Mouse (Mus musculus): Measurements from ENCODE around the gene Tmco1.

Gene Tmco1

DNA sequence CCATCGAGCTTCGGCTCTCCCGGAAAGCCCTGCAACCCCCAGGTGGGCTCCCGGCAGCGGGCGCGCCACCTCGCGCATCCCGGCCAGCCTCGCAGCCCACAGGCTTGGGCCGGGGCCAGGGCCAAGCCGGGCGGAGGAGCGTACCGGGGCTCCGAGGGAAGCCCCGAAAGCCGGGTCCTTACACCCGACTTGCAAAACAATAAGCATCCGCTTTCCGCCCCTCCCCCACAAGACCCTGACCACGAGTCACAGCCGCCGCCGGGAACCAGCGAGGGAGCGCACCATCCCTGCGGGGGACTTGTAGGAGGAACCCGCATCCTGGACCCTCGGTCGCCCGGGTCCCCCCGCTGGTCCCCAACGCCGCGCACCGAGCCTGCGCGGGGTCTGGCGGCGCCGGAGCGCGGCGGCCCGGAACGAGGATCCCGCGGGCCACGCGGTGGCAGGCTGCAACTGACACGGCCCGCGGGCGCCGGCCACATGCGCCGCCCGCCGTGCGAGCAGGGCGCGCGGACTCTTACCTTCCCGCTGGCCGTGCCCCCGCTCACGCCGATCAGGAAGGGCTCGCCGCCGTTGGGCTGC is 23.8 kb upstream of the Tmco1 start:
- peak; percentile 30 for DNase-seq (ENCODE audit: low spot score)

DNA sequence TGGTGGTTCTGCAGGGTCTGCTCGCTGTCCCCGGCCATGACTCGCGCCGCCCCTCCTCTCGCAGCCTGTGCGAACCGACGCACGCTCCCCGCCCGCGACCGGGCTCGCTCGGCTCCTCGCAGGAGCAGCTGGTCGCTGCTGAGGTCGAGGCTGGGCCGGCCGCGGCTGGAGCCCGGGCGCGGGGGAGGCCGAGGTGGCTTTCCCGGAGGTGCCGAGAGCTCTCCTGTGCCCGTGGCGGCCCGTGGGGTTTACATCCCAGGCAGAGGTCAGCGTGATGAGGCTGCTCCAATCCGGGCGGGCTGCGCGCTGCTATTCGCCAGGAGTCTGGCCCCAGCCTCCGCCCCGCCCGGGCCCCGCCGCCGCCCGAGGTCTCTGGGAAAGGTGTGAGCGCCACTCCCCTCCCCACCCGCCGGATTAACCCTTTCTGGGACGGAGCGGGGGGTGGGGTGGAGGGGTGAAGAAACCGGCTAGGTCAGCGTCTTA is 23.3 kb upstream of the Tmco1 start:
- DNase-seq (ENCODE audit: low spot score): peak; percentile 68

DNA sequence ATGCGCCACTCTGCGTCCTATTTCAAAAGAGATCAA is 23.0 kb upstream of the Tmco1 start, which contains the start of gene Uck2:
Gene Uck2, minus strand, starts transcription at position 1 of the 36 bp plus-strand sequence.
- no peak for DNase-seq (ENCODE audit: low spot score)

- DNase-seq (ENCODE audit: low spot score): no peak
These were observed 22.8 kb upstream of the Tmco1 start for GRCm38 (mm10) chr1:167285356-167285755.

- DNase-seq (ENCODE audit: low spot score): no peak
These were observed 21.0 kb upstream of the Tmco1 start for GRCm38 (mm10) chr1:167287156-167287555.

GRCm38 (mm10) chr1:167288665-167289538 is 19.3 kb upstream of the Tmco1 start:
- DNase-seq (ENCODE audit: low spot score): peak; percentile 45

DNA sequence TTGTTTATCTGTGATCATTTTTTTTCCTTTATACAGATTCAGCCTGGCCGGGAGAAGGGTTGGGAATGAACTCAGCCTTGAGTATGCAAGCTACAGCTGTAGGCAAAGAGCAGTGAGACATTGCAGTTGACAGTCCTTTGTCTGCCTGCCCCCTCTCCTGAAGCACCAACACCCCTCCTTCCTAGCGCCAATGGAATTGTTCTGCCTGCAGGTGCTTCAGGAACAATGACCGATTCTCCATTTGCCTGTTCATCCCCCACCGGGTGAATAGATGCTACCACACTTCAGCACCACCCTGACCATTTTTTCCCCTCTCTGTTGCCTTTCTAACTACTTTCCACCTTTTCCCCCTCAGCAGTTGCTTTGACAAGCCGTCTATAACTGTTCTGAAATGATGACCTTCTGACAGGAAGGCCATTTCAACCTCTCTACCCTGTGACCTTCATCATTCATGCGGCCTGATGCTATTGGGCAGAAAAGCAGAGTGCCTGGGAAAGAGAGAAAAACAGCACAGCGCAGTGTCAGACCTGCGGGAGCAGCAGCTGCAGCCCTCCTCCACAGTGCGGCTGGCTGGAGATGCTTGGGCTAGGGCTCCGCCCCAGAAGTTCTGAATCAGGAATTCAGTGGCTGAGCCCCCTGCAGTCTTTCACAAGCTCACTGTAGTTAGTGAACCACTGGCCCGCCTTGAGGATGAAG is 18.5 kb upstream of the Tmco1 start:
- no peak for DNase-seq (ENCODE audit: low spot score)

- DNase-seq (ENCODE audit: low spot score): no peak
These were observed 17.9 kb upstream of the Tmco1 start for GRCm38 (mm10) chr1:167290263-167290592.

DNA sequence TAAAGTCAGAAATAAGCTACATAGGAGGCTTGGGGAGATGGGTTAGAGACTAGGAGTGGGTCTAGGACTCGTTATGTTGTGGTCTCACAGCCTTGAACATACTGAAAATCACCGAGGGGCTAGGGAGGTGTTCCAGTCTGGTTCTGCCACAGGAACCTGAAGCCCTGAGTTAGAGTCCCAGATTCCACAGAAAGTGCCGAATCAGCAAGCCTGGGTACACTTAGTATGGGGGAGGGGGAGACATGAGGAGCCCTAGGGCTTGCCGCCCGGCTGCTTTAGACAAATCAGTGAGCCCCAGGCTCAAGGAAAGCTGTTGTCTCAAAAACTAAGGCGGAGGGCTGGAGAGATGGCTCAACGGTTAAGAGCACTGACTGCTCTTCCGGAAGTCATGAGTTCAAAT is 16.6 kb upstream of the Tmco1 start:
- no peak for DNase-seq (ENCODE audit: low spot score)

- DNase-seq (ENCODE audit: low spot score): no peak
These were observed 15.7 kb upstream of the Tmco1 start for GRCm38 (mm10) chr1:167292447-167292846.

GRCm38 (mm10) chr1:167295679-167296402 is 12.3 kb upstream of the Tmco1 start:
- no peak for DNase-seq (ENCODE audit: low spot score)

DNA sequence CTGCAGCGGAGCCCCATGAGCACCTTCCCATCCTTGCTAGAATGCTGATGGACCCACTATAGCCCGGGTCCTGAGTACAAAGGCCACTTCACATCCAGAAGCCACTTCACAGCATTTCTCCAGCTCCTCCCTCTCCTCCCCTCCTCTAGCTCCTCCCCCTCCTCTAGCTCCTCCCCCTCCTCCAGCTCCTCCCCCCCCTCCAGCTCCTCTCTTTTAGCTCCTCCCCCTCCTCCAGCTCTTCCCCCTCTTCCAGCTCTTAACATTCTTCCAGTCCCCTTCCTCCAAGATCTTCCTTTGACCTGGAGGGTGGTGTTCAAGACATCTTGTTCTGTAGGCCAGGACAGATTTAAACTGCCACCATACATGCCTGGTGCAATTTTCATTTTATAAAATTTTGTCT is 8.1 kb upstream of the Tmco1 start:
- DNase-seq (ENCODE audit: low spot score): no peak

GRCm38 (mm10) chr1:167305501-167306137 is 2.6 kb upstream of the Tmco1 start:
- DNase-seq (ENCODE audit: low spot score): no peak

- peak; percentile 54 for DNase-seq (ENCODE audit: low spot score)
These were observed 1.5 kb upstream of the Tmco1 start for GRCm38 (mm10) chr1:167306451-167307240.

GRCm38 (mm10) chr1:167307674-167308073 is 504 bp upstream of the Tmco1 start:
- DNase-seq (ENCODE audit: low spot score): no peak

DNA sequence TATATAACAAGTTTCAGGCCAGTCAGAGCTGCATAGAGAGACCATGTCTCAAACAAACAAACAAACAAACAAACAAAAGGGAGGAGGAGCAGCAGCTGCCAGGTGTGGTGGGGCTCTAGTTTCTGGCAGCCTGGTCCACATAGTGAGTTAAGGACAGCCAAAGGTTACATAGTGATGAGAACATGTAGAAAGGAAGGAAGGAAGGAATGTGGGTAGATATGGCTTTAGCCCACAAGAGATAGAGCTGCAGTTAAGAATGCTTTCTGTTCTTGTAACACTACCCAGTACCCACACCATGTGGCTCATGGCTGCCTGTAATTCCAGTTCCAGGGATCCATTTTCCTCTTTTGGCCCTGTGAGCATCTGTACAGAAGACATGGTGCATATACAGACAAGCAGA is 4.2 kb downstream of the Tmco1 start:
- no peak for DNase-seq (ENCODE audit: low spot score)

DNA sequence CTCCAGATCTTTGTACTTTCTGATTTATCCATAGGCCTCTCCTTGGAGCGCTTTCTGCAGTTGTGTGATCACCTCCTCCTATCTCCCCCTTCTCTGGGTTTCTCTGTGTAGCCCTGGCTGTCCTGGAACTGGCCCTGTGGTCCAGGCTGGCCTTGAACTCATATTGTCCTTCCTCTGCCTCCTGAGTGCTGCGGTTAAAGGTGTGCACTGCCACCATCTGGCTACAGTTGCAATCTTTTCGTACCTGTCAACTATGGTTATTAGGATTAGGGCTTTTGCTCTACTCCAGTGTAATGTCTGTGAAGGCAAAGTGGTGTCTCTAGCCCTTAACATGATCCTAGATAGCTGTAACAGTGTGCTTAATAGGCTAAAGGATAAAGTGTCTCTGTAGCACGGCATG is 5.0 kb downstream of the Tmco1 start:
- DNase-seq (ENCODE audit: low spot score): no peak

DNA sequence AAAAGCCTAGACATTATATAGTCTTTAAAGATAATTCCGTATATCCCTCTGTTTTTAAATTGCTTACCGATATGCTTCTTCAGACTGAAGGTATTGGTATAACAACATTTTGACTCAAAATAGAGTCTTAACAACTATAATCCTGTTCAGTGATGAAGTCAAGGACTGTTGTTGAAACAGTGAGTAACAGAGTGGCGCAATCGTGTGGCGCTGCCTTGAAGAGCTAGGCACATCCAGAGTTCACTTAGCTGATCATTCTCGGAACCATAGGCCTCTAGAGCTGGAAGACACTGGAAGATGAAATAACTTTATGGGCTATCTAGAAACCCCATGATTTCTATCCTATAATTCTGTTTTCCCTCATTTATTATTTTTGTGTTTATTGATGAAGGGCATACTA is 13.5 kb downstream of the Tmco1 start:
- DNase-seq (ENCODE audit: low spot score): no peak

- no peak for DNase-seq (ENCODE audit: low spot score)
These were observed 20.6 kb downstream of the Tmco1 start for GRCm38 (mm10) chr1:167328776-167329175.

GRCm38 (mm10) chr1:167331106-167331505 is 22.9 kb downstream of the Tmco1 start:
- DNase-seq (ENCODE audit: low spot score): no peak

DNA sequence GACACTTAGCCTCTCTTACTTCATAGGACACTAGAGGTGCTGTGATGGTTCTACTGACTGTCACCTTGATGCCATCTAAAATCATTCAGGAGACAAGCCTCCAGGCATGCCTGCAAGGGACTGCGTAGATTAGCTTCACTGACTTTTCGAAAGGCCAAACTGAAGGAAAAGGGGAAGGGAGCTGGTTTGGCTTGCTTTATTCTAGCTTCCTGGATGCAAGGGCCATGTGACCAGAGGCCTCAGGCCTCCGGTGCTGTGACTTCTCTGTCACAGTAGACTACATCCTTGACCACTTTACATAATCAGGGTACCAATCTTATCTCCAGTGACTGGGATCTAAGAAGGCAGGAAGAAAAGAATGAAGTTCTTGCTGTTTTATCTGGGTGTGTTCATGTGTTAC is 28.2 kb downstream of the Tmco1 start:
- no peak for DNase-seq (ENCODE audit: low spot score)
